Mouse (Mus musculus) heart, postnatal 0 days (tissue): Measurements from ENCODE around the gene Gm8297. TPM values are rescaled to one million over a fixed set of nuclear protein-coding genes. Genes with fewer than 3 reads are reported as not detected.
"Not testable (repeated sequence)": the region's sequence is repeated elsewhere in the genome, so short reads cannot be mapped to it uniquely, and the experiment has no call there.

Experiments
- ATAC-seq: fragments of 200-750 bp; cut with Nextera tagmentation; 2 replicates; pipeline ENCODE4 v1.8.0; 2017; ENCODE audit warnings: low read depth, moderate number of reproducible peaks, moderate library complexity; ENCODE audit not compliant: insufficient read depth
- DNase-seq: peaks from one replicate; pipeline ENCODE4 v3.0.0-alpha.2; 2016; ENCODE audit warnings: low spot score
- H3K27ac ChIP-seq: fragments of 300-500 bp; sonication (generic); 2 replicates; pipeline ENCODE4 v1.5.1; 2014; ENCODE audit warnings: low read depth, mild to moderate bottlenecking
- H3K27me3 ChIP-seq: fragments of 300-500 bp; sonication (generic); 2 replicates; pipeline ENCODE4 v1.6.1; 2014; ENCODE audit warnings: low read length, mixed read lengths; ENCODE audit not compliant: control insufficient read depth, insufficient read depth
- H3K36me3 ChIP-seq: fragments of 300-500 bp; sonication (generic); replicated peaks from 2 replicates; pipeline ENCODE4 v1.6.1; 2014; ENCODE audit warnings: low read length, mixed read lengths; ENCODE audit not compliant: control insufficient read depth, insufficient read depth
- H3K4me1 ChIP-seq: fragments of 300-500 bp; sonication (generic); 2 replicates; pipeline ENCODE4 v1.6.1; 2014; ENCODE audit warnings: antibody characterized with exemption; ENCODE audit not compliant: control insufficient read depth, insufficient read depth
- H3K4me2 ChIP-seq: fragments of 300-500 bp; sonication (generic); 2 replicates; pipeline ENCODE4 v1.6.1; 2014; ENCODE audit warnings: low read depth, mild to moderate bottlenecking, low read length, moderate library complexity
- H3K4me3 ChIP-seq: fragments of 300-500 bp; sonication (generic); 2 replicates; pipeline ENCODE4 v1.5.1; 2014; ENCODE audit warnings: low read depth, low read length
- H3K9ac ChIP-seq: fragments of 300-500 bp; sonication (generic); replicated peaks from 2 replicates; pipeline ENCODE4 v1.6.1; 2014; ENCODE audit warnings: low read depth, low read length, mixed read lengths
- H3K9me3 ChIP-seq: fragments of 300-500 bp; sonication (generic); replicated peaks from 2 replicates; pipeline ENCODE4 v1.6.1; 2016; ENCODE audit warnings: low read length; ENCODE audit not compliant: control insufficient read depth
- WGBS: fragments of 180-500 bp; shearing (Covaris S2); extraction: QIAGEN DNeasy Blood & Tissue Kit; methylation state at CpG from one replicate; pipeline ENCODE4 v1.1.7; 2014; 5-methylcytosine and 5-hydroxymethylcytosine counted together
- polyA plus RNA-seq: library from polyadenylated mRNA; unstranded; fragments of >200 nt; fragmentation: Nextera tagmentation; extraction: Ambion mirVana; gene quantifications from 2 replicates; pipeline ENCODE4 v1.2.1, GENCODE M21; 2015
- total RNA-seq: library from RNA; depleted of rRNA; stranded (reverse); fragments of >200 nt; gene quantifications from 2 replicates; pipeline ENCODE4 v1.2.3, GENCODE M21; 2014; ENCODE audit warnings: low replicate concordance; rRNA removed

Gene Gm8297
- total RNA-seq (not detected in 2 replicates), polyA plus RNA-seq (not detected in 2 replicates)

GRCm38 (mm10) chr14:4983635-4984034 lies at the start of gene Gm8297:
TSS of gene Gm8297 (plus strand) at chr14:4983935.
- not testable (repeated sequence) for H3K4me2 ChIP-seq, H3K9me3 ChIP-seq, H3K9ac ChIP-seq, H3K27me3 ChIP-seq, DNase-seq, ATAC-seq, H3K27ac ChIP-seq, H3K4me3 ChIP-seq, H3K36me3 ChIP-seq, H3K4me1 ChIP-seq

- not testable (repeated sequence) for H3K4me1 ChIP-seq, H3K9ac ChIP-seq, H3K9me3 ChIP-seq, ATAC-seq, H3K4me3 ChIP-seq, H3K4me2 ChIP-seq, H3K27me3 ChIP-seq, H3K27ac ChIP-seq, H3K36me3 ChIP-seq, DNase-seq
- WGBS = no CpG with 5 or more reads among the region's 2 CpGs
These were observed 31.9 kb downstream of the Gm8297 start, which contains the start of gene Gm3298 for GRCm38 (mm10) chr14:5015591-5015990. TSS of gene Gm3298 (plus strand) at chr14:5015891.

Other genes with a start within 250 kb of the Gm8297 start
- not detected in 2 replicates for gene Gm9602, start 207.6 kb upstream of the Gm8297 start, total RNA-seq
- gene Gm9602, start 207.6 kb upstream of the Gm8297 start, polyA plus RNA-seq = not detected in 2 replicates
- gene Gm3269, start 145.8 kb upstream of the Gm8297 start, total RNA-seq = not detected in 2 replicates
- gene Gm3269, start 145.8 kb upstream of the Gm8297 start, polyA plus RNA-seq = not detected in 2 replicates
- gene Gm3264, start 128.4 kb upstream of the Gm8297 start, total RNA-seq = 1.6 TPM in 1 of 2 replicates, not detected in the other
- gene Gm3264, start 128.4 kb upstream of the Gm8297 start, polyA plus RNA-seq = 0.38 and 1.1 TPM in 2 replicates
- not detected in 2 replicates for gene Gm3278, start 91.5 kb upstream of the Gm8297 start, total RNA-seq
- not detected in 2 replicates for gene Gm3278, start 91.5 kb upstream of the Gm8297 start, polyA plus RNA-seq
- gene Gm3298, start 32.0 kb downstream of the Gm8297 start, total RNA-seq = not detected in 2 replicates
- gene Gm3298, start 32.0 kb downstream of the Gm8297 start, polyA plus RNA-seq = not detected in 2 replicates
- gene 4930555G01Rik, start 66.7 kb downstream of the Gm8297 start, total RNA-seq = not detected in 2 replicates
- not detected in 2 replicates for gene 4930555G01Rik, start 66.7 kb downstream of the Gm8297 start, polyA plus RNA-seq
- gene Gm8281, start 87.1 kb downstream of the Gm8297 start, total RNA-seq = 1.3 TPM in 1 of 2 replicates, not detected in the other
- 0.44 and 0.73 TPM in 2 replicates for gene Gm8281, start 87.1 kb downstream of the Gm8297 start, polyA plus RNA-seq
- not detected in 2 replicates for gene Gm8279, start 147.6 kb downstream of the Gm8297 start, total RNA-seq
- not detected in 2 replicates for gene Gm8279, start 147.6 kb downstream of the Gm8297 start, polyA plus RNA-seq
- not detected in 2 replicates for gene Gm3317, start 180.6 kb downstream of the Gm8297 start, total RNA-seq
- 0.33 TPM in 1 of 2 replicates, not detected in the other for gene Gm3317, start 180.6 kb downstream of the Gm8297 start, polyA plus RNA-seq
- not detected in 2 replicates for gene Gm8271, start 201.9 kb downstream of the Gm8297 start, total RNA-seq
- not detected in 2 replicates for gene Gm8271, start 201.9 kb downstream of the Gm8297 start, polyA plus RNA-seq